12 mouse cellular contexts compared by ENCODE assay signal in genomic region chr2:116052688-116053421, GRCm38 (mm10). TPM values are rescaled to one million over a fixed set of nuclear protein-coding genes. Genes with fewer than 3 reads are reported as not detected.
DNase-seq lines count a peak whose midpoint lies in the region; ATAC-seq lines count a peak whose summit lies in the region.
"Had no signal": no experiment of that assay in that cellular context is flagged by ENCODE, and none has a peak within 500 bp of the region (broad histone marks: within the 10 kb centered on the region; RNA-seq: fewer than 3 reads in every experiment).

No protein-coding gene starts in this region.

- intact Hi-C loops in heart, postnatal 36 days (cut with DNase I): no loop called here

- peak overlapping the region; percentile 29; the same call in 1 of the 2 replicates for H3K9ac ChIP-seq in heart, embryonic 16.5 days (ENCODE audit: low read length)
- H3K9ac ChIP-seq in embryonic facial prominence, embryonic 15.5 days: no peak overlapping the region
- peak overlapping the region; percentile 5; the same call in 1 of the 2 replicates for H3K9ac ChIP-seq in hindbrain, embryonic 12.5 days
- peak overlapping the region; percentile 47; the same call in 1 of the 2 replicates for H3K9ac ChIP-seq in neural tube, embryonic 13.5 days
- H3K9ac ChIP-seq: limb, embryonic 13.5 days had no signal

- no peak overlapping the region for H3K4me3 ChIP-seq in heart, embryonic 16.5 days (ENCODE audit: low read length)
- no peak overlapping the region for H3K4me3 ChIP-seq in embryonic facial prominence, embryonic 15.5 days (replicated peaks)
- H3K4me3 ChIP-seq in hindbrain, embryonic 12.5 days: peak overlapping the region; percentile 7
- H3K4me3 ChIP-seq in neural tube, embryonic 13.5 days: peak overlapping the region; percentile 13; the same call in 1 of the 2 replicates
- H3K4me3 ChIP-seq: limb, embryonic 13.5 days had no signal

- peaks cover 2% of the 10 kb centered on the region for H3K36me3 ChIP-seq in heart, embryonic 16.5 days (ENCODE audit: control insufficient read depth, insufficient read depth)
- no peaks in the 10 kb centered on the region for H3K36me3 ChIP-seq in embryonic facial prominence, embryonic 15.5 days
- H3K36me3 ChIP-seq in hindbrain, embryonic 12.5 days: 0 out of 2 replicates have a peak, but pooled peaks cover 6% of the 10 kb centered on the region
- peaks cover 5% of the 10 kb centered on the region; the same call in 1 of the 2 replicates for H3K36me3 ChIP-seq in neural tube, embryonic 13.5 days
- H3K36me3 ChIP-seq: limb, embryonic 13.5 days had no signal

- peaks cover 42% of the 10 kb centered on the region for H3K4me1 ChIP-seq in heart, embryonic 16.5 days (ENCODE audit: control insufficient read depth, insufficient read depth, low read length)
- H3K4me1 ChIP-seq in embryonic facial prominence, embryonic 15.5 days: peaks cover 10% of the 10 kb centered on the region; the same call in 1 of the 2 replicates
- H3K4me1 ChIP-seq in hindbrain, embryonic 12.5 days: peaks cover 54% of the 10 kb centered on the region
- H3K4me1 ChIP-seq in neural tube, embryonic 13.5 days (replicated peaks): peaks cover 69% of the 10 kb centered on the region
- H3K4me1 ChIP-seq: limb, embryonic 13.5 days had no signal

- H3K27ac ChIP-seq in heart, embryonic 16.5 days (ENCODE audit: low read length): peak overlapping the region; percentile 75
- peak overlapping the region; percentile 34; the same call in 1 of the 2 replicates for H3K27ac ChIP-seq in embryonic facial prominence, embryonic 15.5 days (replicated peaks)
- peak overlapping the region; percentile 60 for H3K27ac ChIP-seq in hindbrain, embryonic 12.5 days
- H3K27ac ChIP-seq in neural tube, embryonic 13.5 days (replicated peaks): peak overlapping the region; percentile 20
- H3K27ac ChIP-seq: limb, embryonic 13.5 days had no signal

- no peaks in the 10 kb centered on the region for H3K27me3 ChIP-seq in heart, embryonic 16.5 days (ENCODE audit: control insufficient read depth, insufficient read depth, low read length)
- no peaks in the 10 kb centered on the region; the same call in 1 of the 2 replicates for H3K27me3 ChIP-seq in embryonic facial prominence, embryonic 15.5 days
- H3K27me3 ChIP-seq in hindbrain, embryonic 12.5 days: no peaks in the 10 kb centered on the region
- H3K27me3 ChIP-seq in neural tube, embryonic 13.5 days: no peaks in the 10 kb centered on the region
- H3K27me3 ChIP-seq: CH12.LX had no signal

- H3K9me3 ChIP-seq in heart, embryonic 16.5 days (replicated peaks; ENCODE audit: control insufficient read depth, low read length): no peaks in the 10 kb centered on the region
- H3K9me3 ChIP-seq in embryonic facial prominence, embryonic 15.5 days (replicated peaks): no peaks in the 10 kb centered on the region
- no peaks in the 10 kb centered on the region for H3K9me3 ChIP-seq in hindbrain, embryonic 12.5 days (replicated peaks)
- no peaks in the 10 kb centered on the region for H3K9me3 ChIP-seq in neural tube, embryonic 13.5 days
- H3K9me3 ChIP-seq: limb, embryonic 13.5 days had no signal

- no peak for DNase-seq in heart, postnatal 36 days
- DNase-seq in right cerebral cortex, postnatal 14 days: no peak
- no peak for DNase-seq in layer of hippocampus, adult 9-10 months (ENCODE audit: low spot score)
- DNase-seq in cerebellum, adult 11 months: no peak
- DNase-seq: kidney, postnatal 4 days; thymus, adult 2 months had no signal

- 0 out of 2 replicates have a peak, but pooled peaks have one; percentile 33 for ATAC-seq in heart, embryonic 16.5 days (replicated peaks; ENCODE audit: extremely low read depth, insufficient read depth, low FRiP score)
- no peak for ATAC-seq in embryonic facial prominence, embryonic 15.5 days (ENCODE audit: insufficient number of reproducible peaks, low FRiP score, low TSS enrichment, low read depth)
- ATAC-seq in hindbrain, embryonic 12.5 days (ENCODE audit: low FRiP score): no peak
- no peak for ATAC-seq in neural tube, embryonic 13.5 days (ENCODE audit: low read depth)

- H3K4me2 ChIP-seq in heart, embryonic 16.5 days (ENCODE audit: low read depth, low read length): peak overlapping the region; percentile 32
- H3K4me2 ChIP-seq in embryonic facial prominence, embryonic 15.5 days (replicated peaks): no peak overlapping the region
- peak overlapping the region; percentile 43 for H3K4me2 ChIP-seq in hindbrain, embryonic 12.5 days (replicated peaks)
- peak overlapping the region; percentile 41 for H3K4me2 ChIP-seq in neural tube, embryonic 13.5 days
- H3K4me2 ChIP-seq: limb, embryonic 13.5 days had no signal

RNA-seq across cellular contexts. Expression of gene Meis2, which starts 12.8 kb away (rescaled TPM):
- 22.1 and 22.6 TPM in 2 replicates for polyA plus RNA-seq in heart, embryonic 16.5 days (2015; fragmentation: Nextera tagmentation; extraction: Ambion mirVana)
- 10 to 100 TPM; 20.8 to 27.4 TPM for total RNA-seq in heart, postnatal 36 days (2021)
- 33.4 and 36.4 TPM in 2 replicates for polyA plus RNA-seq in embryonic facial prominence, embryonic 15.5 days (2015; fragmentation: Nextera tagmentation; extraction: Ambion mirVana)
- polyA plus RNA-seq in hindbrain, embryonic 12.5 days (2016; fragmentation: Nextera tagmentation; extraction: Ambion mirVana): 130 and 155 TPM in 2 replicates
- 92.0 and 98.7 TPM in 2 replicates for polyA plus RNA-seq in neural tube, embryonic 13.5 days (2015; fragmentation: Nextera tagmentation; extraction: Ambion mirVana)
- total RNA-seq: CH12.LX had no signal

Comparison
In these comparisons a context has a peak if more than half of its experiments do, and no peak if none do; other contexts are left out.
1. H3K27ac ChIP-seq: peak in every context shown above with its lines; median percentile 75 in heart, embryonic 16.5 days; 60 in hindbrain, embryonic 12.5 days; 34 in embryonic facial prominence, embryonic 15.5 days; 20 in neural tube, embryonic 13.5 days.
2. H3K4me3 ChIP-seq: peak in hindbrain, embryonic 12.5 days (single experiment) and neural tube, embryonic 13.5 days (single experiment); none in heart, embryonic 16.5 days (single experiment) and embryonic facial prominence, embryonic 15.5 days (single experiment).